Mouse (Mus musculus): ENCODE data around the gene Scd2. TPM values are rescaled to one million over a fixed set of nuclear protein-coding genes. Genes with fewer than 3 reads are reported as not detected.

Scd2 gene
- polyA plus RNA-seq, 1 experiment from 2014 or later = 298 TPM

DNA sequence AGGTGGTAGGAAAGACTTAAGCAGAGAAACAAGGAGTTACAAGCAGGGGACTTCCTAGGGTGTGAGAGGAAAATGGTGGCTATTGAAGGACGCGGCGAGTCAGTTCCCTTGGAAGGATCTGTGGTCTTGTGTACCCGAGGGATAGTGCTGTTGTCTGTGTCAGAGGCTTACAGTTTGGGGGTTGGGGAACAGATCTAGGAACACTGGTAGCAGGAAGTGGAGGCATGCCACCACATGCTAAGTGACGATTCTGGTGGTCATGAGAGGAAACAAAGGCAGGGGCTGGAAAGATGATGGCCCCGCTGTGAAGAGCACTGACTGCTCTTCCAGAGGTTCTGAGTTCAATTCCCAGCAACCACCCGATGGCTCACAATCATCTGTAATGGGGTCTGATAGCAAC is 7.0 kb downstream of the Scd2 start:
- Histone ChIP-seq H3K9me3 (replicated peaks; ENCODE audit: control insufficient read depth, low read length) (no peaks in the 10 kb centered on the region), H3K4me3 (ENCODE audit: low read depth, low read length) (no peak overlapping the region), H3K4me2 (ENCODE audit: low read depth, low read length) (no peak overlapping the region), H3K4me1 (ENCODE audit: control insufficient read depth, insufficient read depth, low read length) (peaks cover 9% of the 10 kb centered on the region), H3K27ac (replicated peaks; ENCODE audit: low read depth, low read length) (no peak overlapping the region), H3K27me3 (ENCODE audit: control insufficient read depth, insufficient read depth, low read length) (no peaks in the 10 kb centered on the region), H3K9ac (replicated peaks; ENCODE audit: low read length) (no peak overlapping the region), H3K36me3 (replicated peaks; ENCODE audit: control insufficient read depth, insufficient read depth, low read depth, low read length) (peaks cover 49% of the 10 kb centered on the region)
- DNase-seq (ENCODE audit: low spot score) (no peak), ATAC-seq (replicated peaks; ENCODE audit: insufficient number of reproducible peaks, low FRiP score, low TSS enrichment, low read depth) (no peak)
- WGBS = 82% methylated on average over 7 of the region's 7 CpGs

GRCm38 (mm10) chr19:44301176-44301575 is 7.7 kb downstream of the Scd2 start:
- DNase-seq (ENCODE audit: low spot score) = no peak
- WGBS = 86% methylated on average over 16 of the region's 16 CpGs
- no peak for ATAC-seq (replicated peaks; ENCODE audit: insufficient number of reproducible peaks, low FRiP score, low TSS enrichment, low read depth)
- H3K4me1 ChIP-seq (ENCODE audit: control insufficient read depth, insufficient read depth, low read length) = peaks cover 9% of the 10 kb centered on the region
- no peak overlapping the region for H3K27ac ChIP-seq (replicated peaks; ENCODE audit: low read depth, low read length)
- H3K27me3 ChIP-seq (ENCODE audit: control insufficient read depth, insufficient read depth, low read length) = no peaks in the 10 kb centered on the region
- peaks cover 50% of the 10 kb centered on the region for H3K36me3 ChIP-seq (replicated peaks; ENCODE audit: control insufficient read depth, insufficient read depth, low read depth, low read length)
- no peak overlapping the region for H3K4me2 ChIP-seq (ENCODE audit: low read depth, low read length)
- no peaks in the 10 kb centered on the region for H3K9me3 ChIP-seq (replicated peaks; ENCODE audit: control insufficient read depth, low read length)
- H3K4me3 ChIP-seq (ENCODE audit: low read depth, low read length) = no peak overlapping the region
- no peak overlapping the region for H3K9ac ChIP-seq (replicated peaks; ENCODE audit: low read length)

DNA sequence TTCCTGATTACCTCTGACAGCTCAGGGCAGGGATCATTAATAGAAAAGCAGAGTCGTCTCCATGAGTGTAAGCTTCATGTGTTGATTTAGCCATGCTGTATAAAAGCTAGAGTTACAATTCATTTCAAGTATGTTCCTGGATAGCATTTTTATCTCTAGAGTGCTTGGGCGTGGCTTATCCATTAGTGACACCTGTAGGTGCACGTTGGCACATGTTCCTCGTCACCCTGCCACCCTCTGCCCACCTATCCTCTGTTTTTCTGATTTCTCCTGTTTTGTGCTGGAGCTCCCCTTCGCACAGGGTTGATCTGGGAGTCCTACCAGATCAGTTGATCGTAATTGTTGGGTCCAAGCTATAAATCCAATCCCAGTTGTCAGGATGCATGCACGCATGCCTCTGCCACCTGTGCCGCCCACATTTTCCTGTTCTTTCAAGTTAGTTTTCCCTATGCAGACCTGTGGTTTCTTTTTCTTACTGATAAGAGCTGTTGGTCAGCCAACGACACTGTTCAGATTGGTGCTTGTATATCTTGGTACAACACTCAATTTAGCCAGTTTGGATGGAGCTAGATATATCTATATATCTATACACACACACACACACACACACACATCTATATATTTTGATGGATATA is 8.3 kb downstream of the Scd2 start:
- Histone ChIP-seq H3K4me2 (ENCODE audit: low read depth, low read length) (no peak overlapping the region), H3K27ac (replicated peaks; ENCODE audit: low read depth, low read length) (no peak overlapping the region), H3K9me3 (replicated peaks; ENCODE audit: control insufficient read depth, low read length) (no peaks in the 10 kb centered on the region), H3K36me3 (replicated peaks; ENCODE audit: control insufficient read depth, insufficient read depth, low read depth, low read length) (peaks cover 52% of the 10 kb centered on the region), H3K27me3 (ENCODE audit: control insufficient read depth, insufficient read depth, low read length) (no peaks in the 10 kb centered on the region), H3K9ac (replicated peaks; ENCODE audit: low read length) (no peak overlapping the region), H3K4me3 (ENCODE audit: low read depth, low read length) (no peak overlapping the region), H3K4me1 (ENCODE audit: control insufficient read depth, insufficient read depth, low read length) (peaks cover 9% of the 10 kb centered on the region)
- no peak for ATAC-seq (replicated peaks; ENCODE audit: insufficient number of reproducible peaks, low FRiP score, low TSS enrichment, low read depth)
- no peak for DNase-seq (ENCODE audit: low spot score)
- WGBS = 84% methylated on average over 9 of the region's 9 CpGs

- ATAC-seq (replicated peaks; ENCODE audit: insufficient number of reproducible peaks, low FRiP score, low TSS enrichment, low read depth) = no peak
- Histone ChIP-seq H3K4me3 (ENCODE audit: low read depth, low read length) (no peak overlapping the region), H3K27ac (replicated peaks; ENCODE audit: low read depth, low read length) (no peak overlapping the region), H3K9me3 (replicated peaks; ENCODE audit: control insufficient read depth, low read length) (no peaks in the 10 kb centered on the region), H3K9ac (replicated peaks; ENCODE audit: low read length) (no peak overlapping the region), H3K4me2 (ENCODE audit: low read depth, low read length) (no peak overlapping the region), H3K36me3 (replicated peaks; ENCODE audit: control insufficient read depth, insufficient read depth, low read depth, low read length) (peaks cover 51% of the 10 kb centered on the region), H3K4me1 (ENCODE audit: control insufficient read depth, insufficient read depth, low read length) (peaks cover 9% of the 10 kb centered on the region), H3K27me3 (ENCODE audit: control insufficient read depth, insufficient read depth, low read length) (no peaks in the 10 kb centered on the region)
- WGBS = 94% methylated on average over 11 of the region's 11 CpGs
- DNase-seq (ENCODE audit: low spot score) = no peak
These were observed 9.4 kb downstream of the Scd2 start for GRCm38 (mm10) chr19:44302901-44303300.

GRCm38 (mm10) chr19:44303502-44303901 is 10.0 kb downstream of the Scd2 start:
- Histone ChIP-seq H3K9ac (replicated peaks; ENCODE audit: low read length) (no peak overlapping the region), H3K27ac (replicated peaks; ENCODE audit: low read depth, low read length) (no peak overlapping the region), H3K27me3 (ENCODE audit: control insufficient read depth, insufficient read depth, low read length) (no peaks in the 10 kb centered on the region), H3K4me2 (ENCODE audit: low read depth, low read length) (no peak overlapping the region), H3K36me3 (replicated peaks; ENCODE audit: control insufficient read depth, insufficient read depth, low read depth, low read length) (peaks cover 45% of the 10 kb centered on the region), H3K9me3 (replicated peaks; ENCODE audit: control insufficient read depth, low read length) (no peaks in the 10 kb centered on the region), H3K4me1 (ENCODE audit: control insufficient read depth, insufficient read depth, low read length) (peaks cover 3% of the 10 kb centered on the region), H3K4me3 (ENCODE audit: low read depth, low read length) (no peak overlapping the region)
- DNase-seq (ENCODE audit: low spot score) (no peak), ATAC-seq (replicated peaks; ENCODE audit: insufficient number of reproducible peaks, low FRiP score, low TSS enrichment, low read depth) (no peak)
- WGBS = 92% methylated on average over 8 of the region's 8 CpGs

- Histone ChIP-seq H3K4me2 (ENCODE audit: low read depth, low read length) (no peak overlapping the region), H3K36me3 (replicated peaks; ENCODE audit: control insufficient read depth, insufficient read depth, low read depth, low read length) (peaks cover 40% of the 10 kb centered on the region), H3K4me3 (ENCODE audit: low read depth, low read length) (no peak overlapping the region), H3K9me3 (replicated peaks; ENCODE audit: control insufficient read depth, low read length) (no peaks in the 10 kb centered on the region), H3K4me1 (ENCODE audit: control insufficient read depth, insufficient read depth, low read length) (no peaks in the 10 kb centered on the region), H3K27me3 (ENCODE audit: control insufficient read depth, insufficient read depth, low read length) (no peaks in the 10 kb centered on the region), H3K27ac (replicated peaks; ENCODE audit: low read depth, low read length) (no peak overlapping the region), H3K9ac (replicated peaks; ENCODE audit: low read length) (no peak overlapping the region)
- WGBS = 92% methylated on average over 10 of the region's 10 CpGs
- ATAC-seq (replicated peaks; ENCODE audit: insufficient number of reproducible peaks, low FRiP score, low TSS enrichment, low read depth) (no peak), DNase-seq (ENCODE audit: low spot score) (no peak)
These were observed 10.9 kb downstream of the Scd2 start for GRCm38 (mm10) chr19:44304419-44304818.

- no peaks in the 10 kb centered on the region for H3K4me1 ChIP-seq (ENCODE audit: control insufficient read depth, insufficient read depth, low read length)
- ATAC-seq (replicated peaks; ENCODE audit: insufficient number of reproducible peaks, low FRiP score, low TSS enrichment, low read depth) = no peak
- H3K9ac ChIP-seq (replicated peaks; ENCODE audit: low read length) = no peak overlapping the region
- peaks cover 39% of the 10 kb centered on the region for H3K36me3 ChIP-seq (replicated peaks; ENCODE audit: control insufficient read depth, insufficient read depth, low read depth, low read length)
- no peak overlapping the region for H3K27ac ChIP-seq (replicated peaks; ENCODE audit: low read depth, low read length)
- H3K27me3 ChIP-seq (ENCODE audit: control insufficient read depth, insufficient read depth, low read length) = no peaks in the 10 kb centered on the region
- no peak overlapping the region for H3K4me2 ChIP-seq (ENCODE audit: low read depth, low read length)
- no peaks in the 10 kb centered on the region for H3K9me3 ChIP-seq (replicated peaks; ENCODE audit: control insufficient read depth, low read length)
- no peak overlapping the region for H3K4me3 ChIP-seq (ENCODE audit: low read depth, low read length)
- DNase-seq (ENCODE audit: low spot score) = no peak
- 96% methylated on average over 16 of the region's 16 CpGs for WGBS
These were observed 11.5 kb downstream of the Scd2 start for GRCm38 (mm10) chr19:44304851-44305510.

DNA sequence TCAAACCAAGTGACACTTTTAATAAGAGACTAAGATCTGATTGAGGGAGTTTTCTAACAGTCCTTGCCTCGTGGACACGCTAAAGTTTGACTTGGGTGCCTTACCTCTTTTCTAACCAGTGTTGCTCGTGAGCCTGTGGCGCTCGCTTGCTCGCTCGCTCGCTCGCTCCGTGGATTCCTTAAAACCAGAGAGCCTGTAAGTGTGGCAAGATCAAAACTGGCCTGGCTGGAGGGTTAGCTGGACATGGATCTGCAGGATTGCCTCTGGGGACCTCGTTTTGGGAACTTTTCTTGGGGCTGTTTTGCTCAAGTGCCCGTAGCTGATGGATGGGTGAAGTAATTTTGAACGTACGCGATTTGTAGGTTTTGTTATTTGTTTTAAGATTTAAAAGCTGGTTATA is 12.2 kb downstream of the Scd2 start:
- H3K36me3 ChIP-seq (replicated peaks; ENCODE audit: control insufficient read depth, insufficient read depth, low read depth, low read length) = peaks cover 34% of the 10 kb centered on the region
- no peak overlapping the region for H3K4me3 ChIP-seq (ENCODE audit: low read depth, low read length)
- 93% methylated on average over 15 of the region's 15 CpGs for WGBS
- no peaks in the 10 kb centered on the region for H3K27me3 ChIP-seq (ENCODE audit: control insufficient read depth, insufficient read depth, low read length)
- H3K9me3 ChIP-seq (replicated peaks; ENCODE audit: control insufficient read depth, low read length) = no peaks in the 10 kb centered on the region
- H3K27ac ChIP-seq (replicated peaks; ENCODE audit: low read depth, low read length) = no peak overlapping the region
- no peaks in the 10 kb centered on the region for H3K4me1 ChIP-seq (ENCODE audit: control insufficient read depth, insufficient read depth, low read length)
- no peak overlapping the region for H3K9ac ChIP-seq (replicated peaks; ENCODE audit: low read length)
- ATAC-seq (replicated peaks; ENCODE audit: insufficient number of reproducible peaks, low FRiP score, low TSS enrichment, low read depth) (no peak), DNase-seq (ENCODE audit: low spot score) (no peak)
- H3K4me2 ChIP-seq (ENCODE audit: low read depth, low read length) = no peak overlapping the region
